Mouse (Mus musculus): Measurements from ENCODE around the gene Os9. TPM values are rescaled to one million over a fixed set of nuclear protein-coding genes. Genes with fewer than 3 reads are reported as not detected.
A peak's percentile ranks its signal among the peaks of the same experiment; 100 is the strongest.

Gene Os9
- polyA plus RNA-seq, 1 experiment from 2014 or later = 51.2 TPM

DNA sequence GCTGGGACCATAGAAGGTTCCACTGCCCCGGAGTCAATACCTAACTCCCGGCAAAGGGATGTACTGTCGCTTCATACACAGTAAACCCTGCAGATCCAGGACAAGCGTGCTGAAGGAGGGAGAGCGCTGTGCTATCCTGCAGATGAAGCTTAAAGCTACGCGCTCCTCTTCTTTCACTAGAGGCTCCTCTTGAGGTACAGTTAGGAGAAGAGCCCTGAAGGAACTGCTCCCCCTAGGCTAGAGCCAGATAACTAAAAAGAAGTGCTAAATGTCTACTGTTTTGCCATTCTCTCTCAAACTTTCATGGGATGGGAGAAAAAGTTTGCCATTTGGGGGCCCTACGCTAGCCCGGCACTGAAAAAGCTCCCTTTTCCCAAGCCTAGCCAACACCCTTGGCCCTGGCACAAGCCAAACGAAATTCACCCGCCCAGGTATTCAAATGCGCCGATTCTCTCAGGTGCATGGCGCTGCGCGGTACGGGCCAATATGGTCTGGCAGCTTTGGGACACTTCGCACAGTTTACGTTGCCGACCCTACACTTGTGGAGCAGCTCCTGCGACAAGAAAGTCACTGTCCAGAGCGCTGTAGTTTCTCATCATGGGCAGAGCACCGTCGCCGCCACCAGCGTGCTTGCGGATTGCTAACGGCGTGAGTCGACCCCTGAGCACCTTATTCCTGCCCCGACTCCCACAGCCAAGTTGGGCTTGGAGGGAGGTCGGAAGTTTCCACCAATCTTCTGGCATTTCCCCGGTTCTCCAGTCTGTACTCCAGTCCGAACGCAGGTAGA lies 72.1 kb downstream of the Os9 start:
- 7% methylated on average over 35 of the region's 35 CpGs for WGBS
- Histone ChIP-seq H3K27ac (ENCODE audit: low read depth, low read length) (no peak overlapping the region), H3K9me3 (ENCODE audit: control insufficient read depth, low read length) (no peaks in the 10 kb centered on the region), H3K36me3 (ENCODE audit: control insufficient read depth, insufficient read depth, low read length) (no peaks in the 10 kb centered on the region), H3K27me3 (replicated peaks; ENCODE audit: control insufficient read depth, insufficient read depth, low read length) (peaks cover 56% of the 10 kb centered on the region), H3K4me3 (ENCODE audit: low read depth, low read length) (no peak overlapping the region; the same call in 1 of the 2 replicates), H3K4me2 (peak overlapping the region; percentile 30), H3K4me1 (replicated peaks; ENCODE audit: control insufficient read depth, insufficient read depth, low read length) (peaks cover 3% of the 10 kb centered on the region; the same call in 1 of the 2 replicates), H3K9ac (ENCODE audit: low read depth, low read length) (no peak overlapping the region)
- DNase-seq (ENCODE audit: low spot score) (no peak), ATAC-seq (replicated peaks; ENCODE audit: low FRiP score) (no peak)

DNA sequence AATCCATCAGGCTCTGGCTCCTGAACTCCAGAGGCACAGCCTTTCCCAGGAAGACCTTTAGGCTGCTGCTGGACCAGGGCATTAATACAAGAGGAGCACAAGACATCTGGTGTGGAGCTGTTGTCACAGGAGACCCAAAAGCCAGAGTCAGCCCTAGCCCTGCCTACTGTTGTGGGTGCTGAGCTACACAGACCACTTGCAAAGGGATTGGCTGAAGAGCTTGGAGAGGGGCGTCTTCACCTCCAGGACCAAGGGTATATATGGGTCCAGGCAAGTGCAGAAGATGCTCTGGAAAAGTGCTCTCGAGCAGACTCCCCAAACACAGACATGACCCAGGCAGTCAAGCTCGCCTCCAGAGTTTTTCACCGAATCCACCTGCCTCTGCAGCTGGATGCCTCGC lies 73.0 kb downstream of the Os9 start, which contains the start of gene Cyp27b1:
TSS of gene Cyp27b1 (plus strand) at position 297 of the 400 bp plus-strand sequence.
- H3K4me3 ChIP-seq (ENCODE audit: low read depth, low read length) = no peak within 1 kb of the TSS; the same call in 1 of the 2 replicates
- H3K36me3 ChIP-seq (ENCODE audit: control insufficient read depth, insufficient read depth, low read length) = no peaks in the 10 kb centered on the region
- H3K4me1 ChIP-seq (replicated peaks; ENCODE audit: control insufficient read depth, insufficient read depth, low read length) = peaks cover 4% of the 10 kb centered on the region
- H3K27ac ChIP-seq (ENCODE audit: low read depth, low read length) = no peak within 1 kb of the TSS
- no peaks in the 10 kb centered on the region for H3K9me3 ChIP-seq (ENCODE audit: control insufficient read depth, low read length)
- 0 out of 2 replicates have a peak, but pooled peaks have one; percentile 4 for ATAC-seq (replicated peaks; ENCODE audit: low FRiP score)
- no peak within 1 kb of the TSS for H3K9ac ChIP-seq (ENCODE audit: low read depth, low read length)
- 27% methylated on average over 5 of the region's 5 CpGs for WGBS
- no peak for DNase-seq (ENCODE audit: low spot score)
- H3K4me2 ChIP-seq = peak within 1 kb of the TSS; percentile 30; the same call in 1 of the 2 replicates
- peaks cover 56% of the 10 kb centered on the region for H3K27me3 ChIP-seq (replicated peaks; ENCODE audit: control insufficient read depth, insufficient read depth, low read length)

Other genes with a start within 250 kb of the Os9 start
- 21.4 and 21.8 TPM in 2 replicates for gene Atp23, start 219.8 kb downstream of the Os9 start, polyA plus RNA-seq (2014; fragmentation: Nextera tagmentation; extraction: Ambion mirVana)
- 37.4 and 42.2 TPM in 2 replicates for gene Ctdsp2, start 142.4 kb downstream of the Os9 start, polyA plus RNA-seq (2014; fragmentation: Nextera tagmentation; extraction: Ambion mirVana)
- 0.10 and 0.13 TPM in 2 replicates for gene Avil, start 120.4 kb downstream of the Os9 start, polyA plus RNA-seq (2014; fragmentation: Nextera tagmentation; extraction: Ambion mirVana)
- 110 and 119 TPM in 2 replicates for gene Tsfm, start 90.3 kb downstream of the Os9 start, polyA plus RNA-seq (2014; fragmentation: Nextera tagmentation; extraction: Ambion mirVana)
- gene Mettl1, start 79.7 kb downstream of the Os9 start, polyA plus RNA-seq (2014; fragmentation: Nextera tagmentation; extraction: Ambion mirVana) = 54.1 and 58.1 TPM in 2 replicates
- gene Eef1akmt3, start 79.6 kb downstream of the Os9 start, polyA plus RNA-seq (2014; fragmentation: Nextera tagmentation; extraction: Ambion mirVana) = 0.11 and 0.23 TPM in 2 replicates
- not detected in 2 replicates for gene Cyp27b1, start 72.9 kb downstream of the Os9 start, polyA plus RNA-seq (2014; fragmentation: Nextera tagmentation; extraction: Ambion mirVana)
- gene March9, start 60.9 kb downstream of the Os9 start, polyA plus RNA-seq (2014; fragmentation: Nextera tagmentation; extraction: Ambion mirVana) = 0.38 TPM in 2 replicates
- 1,533 and 1,539 TPM in 2 replicates for gene Cdk4, start 57.6 kb downstream of the Os9 start, polyA plus RNA-seq (2014; fragmentation: Nextera tagmentation; extraction: Ambion mirVana)
- 112 and 121 TPM in 2 replicates for gene Tspan31, start 50.9 kb downstream of the Os9 start, polyA plus RNA-seq (2014; fragmentation: Nextera tagmentation; extraction: Ambion mirVana)
- 2.2 and 2.3 TPM in 2 replicates for gene Agap2, start 45.8 kb downstream of the Os9 start, polyA plus RNA-seq (2014; fragmentation: Nextera tagmentation; extraction: Ambion mirVana)
- gene B4galnt1, start 44.1 kb upstream of the Os9 start, polyA plus RNA-seq (2014; fragmentation: Nextera tagmentation; extraction: Ambion mirVana) = 21.6 and 26.3 TPM in 2 replicates
- 3.6 and 5.2 TPM in 2 replicates for gene Slc26a10, start 59.5 kb upstream of the Os9 start, polyA plus RNA-seq (2014; fragmentation: Nextera tagmentation; extraction: Ambion mirVana)
- 28.3 and 30.2 TPM in 2 replicates for gene Arhgef25, start 69.0 kb upstream of the Os9 start, polyA plus RNA-seq (2014; fragmentation: Nextera tagmentation; extraction: Ambion mirVana)
- 64.0 and 70.8 TPM in 2 replicates for gene Dtx3, start 74.6 kb upstream of the Os9 start, polyA plus RNA-seq (2014; fragmentation: Nextera tagmentation; extraction: Ambion mirVana)
- 43.1 and 43.4 TPM in 2 replicates for gene Pip4k2c, start 90.5 kb upstream of the Os9 start, polyA plus RNA-seq (2014; fragmentation: Nextera tagmentation; extraction: Ambion mirVana)
- gene Kif5a, start 142.2 kb upstream of the Os9 start, polyA plus RNA-seq (2014; fragmentation: Nextera tagmentation; extraction: Ambion mirVana) = 1.3 and 1.4 TPM in 2 replicates
- 135 TPM in 2 replicates for gene Dctn2, start 145.2 kb upstream of the Os9 start, polyA plus RNA-seq (2014; fragmentation: Nextera tagmentation; extraction: Ambion mirVana)
- 14.2 and 19.0 TPM in 2 replicates for gene Mbd6, start 167.9 kb upstream of the Os9 start, polyA plus RNA-seq (2014; fragmentation: Nextera tagmentation; extraction: Ambion mirVana)
- gene Mars, start 190.7 kb upstream of the Os9 start, polyA plus RNA-seq (2014; fragmentation: Nextera tagmentation; extraction: Ambion mirVana) = 249 and 257 TPM in 2 replicates
- gene Arhgap9, start 200.8 kb upstream of the Os9 start, polyA plus RNA-seq (2014; fragmentation: Nextera tagmentation; extraction: Ambion mirVana) = 22.0 and 24.4 TPM in 2 replicates
- 2.1 and 2.2 TPM in 2 replicates for gene Gli1, start 220.8 kb upstream of the Os9 start, polyA plus RNA-seq (2014; fragmentation: Nextera tagmentation; extraction: Ambion mirVana)
- 0.04 and 0.09 TPM in 2 replicates for gene Inhbe, start 233.3 kb upstream of the Os9 start, polyA plus RNA-seq (2014; fragmentation: Nextera tagmentation; extraction: Ambion mirVana)
- 1.1 and 1.4 TPM in 2 replicates for gene Inhbc, start 249.3 kb upstream of the Os9 start, polyA plus RNA-seq (2014; fragmentation: Nextera tagmentation; extraction: Ambion mirVana)